Mouse (Mus musculus) embryo, embryonic 11.5 days (tissue): Measurements from ENCODE around the gene Snx5.

Experiments used
- DNase-seq: peaks from one replicate; pipeline ENCODE4 v3.0.0-alpha.2; 2012; ENCODE audit warnings: low read depth, low spot score

Snx5 gene

GRCm38 (mm10) chr2:144228521-144229346 is 42.0 kb downstream of the Snx5 start:
- DNase-seq: no peak

GRCm38 (mm10) chr2:144226906-144227586 is 43.7 kb downstream of the Snx5 start:
- no peak for DNase-seq

- DNase-seq: no peak
Observed at GRCm38 (mm10) chr2:144224351-144224750, 46.4 kb downstream of the Snx5 start.

GRCm38 (mm10) chr2:144215601-144216000 is 55.1 kb downstream of the Snx5 start:
- DNase-seq: no peak

GRCm38 (mm10) chr2:144215195-144215594 is 55.5 kb downstream of the Snx5 start:
- no peak for DNase-seq

GRCm38 (mm10) chr2:144214508-144215185 is 56.1 kb downstream of the Snx5 start:
- DNase-seq: no peak

GRCm38 (mm10) chr2:144213803-144214202 is 56.9 kb downstream of the Snx5 start:
- DNase-seq: no peak

- no peak for DNase-seq
Observed at GRCm38 (mm10) chr2:144209425-144209824, 61.3 kb downstream of the Snx5 start.

- DNase-seq: no peak
Observed at GRCm38 (mm10) chr2:144207365-144207764, 63.3 kb downstream of the Snx5 start.

- no peak for DNase-seq
Observed at GRCm38 (mm10) chr2:144203001-144203400, 67.7 kb downstream of the Snx5 start.

GRCm38 (mm10) chr2:144202567-144202966 is 68.1 kb downstream of the Snx5 start:
- DNase-seq: no peak

- no peak for DNase-seq
Observed at GRCm38 (mm10) chr2:144202151-144202550, 68.6 kb downstream of the Snx5 start.
